Mouse (Mus musculus) kidney, adult 2 months (tissue): ENCODE measurements around the gene Col6a5.

Source experiments
- CTCF ChIP-seq: fragments of 200-500 bp; conservative IDR thresholded peaks from 2 replicates; pipeline ENCODE4 v1.5.1; 2011; ENCODE audit warnings: low read depth, mild to moderate bottlenecking, control low read depth, low read length, moderate library complexity, mixed read lengths; ENCODE audit not compliant: insufficient read depth, insufficient read length
- POLR2A ChIP-seq: fragments of 200-500 bp; IDR thresholded peaks from one replicate; pipeline ENCODE4 v1.6.1; 2011; ENCODE audit warnings: low read depth, low read length, control low read depth

GRCm38 (mm10) chr9:105973736-105974135, 13.3 kb upstream of the Col6a5 start:
- TF ChIP-seq POLR2A (no peak), CTCF (no peak)
